In the genomic region with DNA sequence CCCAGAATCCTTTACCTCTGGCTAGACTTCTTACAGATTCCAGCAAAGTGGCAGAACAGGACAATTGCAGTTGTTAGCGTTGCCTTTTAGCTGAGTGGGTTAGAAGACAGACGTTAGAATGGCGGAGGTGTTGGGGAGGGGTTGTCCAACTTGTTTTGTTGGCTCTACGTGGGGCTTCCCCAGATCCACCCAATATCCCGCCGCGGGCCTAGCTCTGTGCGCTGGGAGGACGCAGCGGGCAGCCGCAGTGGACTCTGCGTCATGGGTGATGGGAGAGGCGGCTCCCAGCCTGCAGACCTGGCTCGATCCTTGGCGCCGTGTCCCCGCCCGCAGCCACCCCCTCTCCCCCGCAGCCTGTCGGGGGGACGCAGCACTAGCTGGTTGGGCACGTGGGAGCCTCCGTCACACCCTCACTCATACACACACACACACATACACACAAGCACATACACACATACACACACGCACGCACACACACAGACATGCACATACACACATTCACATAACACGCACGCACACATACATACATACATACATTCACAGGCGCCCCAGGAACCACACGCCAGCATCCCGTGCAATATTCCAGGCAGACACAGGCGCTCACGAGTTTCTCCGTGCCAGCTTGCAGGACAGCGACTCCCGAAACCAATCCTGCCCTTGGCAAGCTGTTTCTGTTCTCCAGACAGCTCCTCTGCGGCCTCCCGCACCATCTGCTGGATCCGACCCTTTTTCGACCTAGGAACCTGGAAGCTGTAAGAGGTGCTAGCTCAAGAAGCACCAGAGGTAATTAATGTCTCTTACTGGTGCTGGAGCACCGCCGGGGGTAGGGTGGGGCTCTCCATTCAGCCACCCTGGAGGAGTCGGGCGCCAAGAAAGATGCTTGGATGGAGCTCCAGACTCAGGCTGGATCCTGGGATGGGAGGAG, we compare ENCODE assay signal across 8 mouse cellular contexts. TPM values are rescaled to one million over a fixed set of nuclear protein-coding genes. Genes with fewer than 3 reads are reported as not detected.
DNase-seq lines count a peak whose midpoint lies in the region; ATAC-seq and TF ChIP-seq lines count a peak whose summit lies in the region.

Gene Slc6a15, plus strand, starts transcription at position 413 of the 925 bp plus-strand sequence.

- peak; percentile 78 for ATAC-seq in forebrain, embryonic 11.5 days (replicated peaks; ENCODE audit: low FRiP score)
- peak; percentile 82 for ATAC-seq in intestine, embryonic 15.5 days
- peak; percentile 91 for ATAC-seq in midbrain, embryonic 13.5 days

- H3K36me3 ChIP-seq in forebrain, embryonic 11.5 days (ENCODE audit: control insufficient read depth, insufficient read depth, low read length) = no peaks in the 10 kb centered on the region
- H3K36me3 ChIP-seq in intestine, embryonic 15.5 days = no peaks in the 10 kb centered on the region
- no peaks in the 10 kb centered on the region for H3K36me3 ChIP-seq in midbrain, embryonic 13.5 days

- H3K27me3 ChIP-seq in forebrain, embryonic 11.5 days (ENCODE audit: control insufficient read depth, insufficient read depth, low read length) = no peaks in the 10 kb centered on the region
- peaks cover 5% of the 10 kb centered on the region for H3K27me3 ChIP-seq in intestine, embryonic 15.5 days (replicated peaks)
- H3K27me3 ChIP-seq in midbrain, embryonic 13.5 days = no peaks in the 10 kb centered on the region

- no peak for TF ChIP-seq POLR2A in brain, embryonic 14.5 days (IDR thresholded peaks at IDR 0.05; ENCODE audit: borderline replicate concordance, extremely low read depth, insufficient read depth, insufficient read length, poor library complexity, severe bottlenecking)

- DNase-seq in R1 (ENCODE audit: low read depth, low spot score) = peak; percentile 70
- peak; percentile 87 for DNase-seq in brain, embryonic 14.5 days (ENCODE audit: low read depth)
- peak; percentile 76 for DNase-seq in forebrain, embryonic 11.5 days (ENCODE audit: low spot score)
- peak; percentile 57 to 75 for DNase-seq in left cerebral cortex, postnatal 14 days (ENCODE audit: low spot score in 2 of 2)
- peak; percentile 47 for DNase-seq in telencephalon, adult 2 months (ENCODE audit: low read depth, low spot score)
- no peak for DNase-seq in gastrocnemius, postnatal 25 days

- intact Hi-C loops in left cerebral cortex, postnatal 14 days (cut with DNase I) = no loop called here

- H3K9ac ChIP-seq in forebrain, embryonic 11.5 days (ENCODE audit: low read length) = peak within 1 kb of the TSS; percentile 65
- H3K9ac ChIP-seq in intestine, embryonic 15.5 days = peak within 1 kb of the TSS; percentile 35
- peak within 1 kb of the TSS; percentile 77 for H3K9ac ChIP-seq in midbrain, embryonic 13.5 days (replicated peaks)

- peak within 1 kb of the TSS; percentile 57 for H3K4me3 ChIP-seq in forebrain, embryonic 11.5 days (ENCODE audit: low read depth, low read length)
- peak within 1 kb of the TSS; percentile 51 for H3K4me3 ChIP-seq in intestine, embryonic 15.5 days (replicated peaks)
- H3K4me3 ChIP-seq in midbrain, embryonic 13.5 days (replicated peaks) = peak within 1 kb of the TSS; percentile 69

- no peaks in the 10 kb centered on the region for H3K9me3 ChIP-seq in forebrain, embryonic 11.5 days (ENCODE audit: control insufficient read depth, low read length)
- no peaks in the 10 kb centered on the region for H3K9me3 ChIP-seq in intestine, embryonic 15.5 days
- no peaks in the 10 kb centered on the region for H3K9me3 ChIP-seq in midbrain, embryonic 13.5 days

- H3K27ac ChIP-seq in forebrain, embryonic 11.5 days (ENCODE audit: low read depth, low read length) = peak within 1 kb of the TSS; percentile 46; the same call in 1 of the 2 replicates
- no peak within 1 kb of the TSS for H3K27ac ChIP-seq in intestine, embryonic 15.5 days
- H3K27ac ChIP-seq in midbrain, embryonic 13.5 days = peak within 1 kb of the TSS; percentile 68

- no peak for TF ChIP-seq CTCF in brain, embryonic 14.5 days (IDR thresholded peaks at IDR 0.05; ENCODE audit: borderline replicate concordance, extremely low read depth, insufficient read depth, insufficient read length)

- under 1% methylated on average over 43 of the region's 43 CpGs for WGBS in forebrain, embryonic 11.5 days
- under 1% methylated on average over 43 of the region's 43 CpGs for whole genome bisulfite sequencing in intestine, embryonic 15.5 days
- under 1% methylated on average over 43 of the region's 43 CpGs for WGBS in midbrain, embryonic 13.5 days

- peak within 1 kb of the TSS; percentile 94 for H3K4me2 ChIP-seq in forebrain, embryonic 11.5 days (ENCODE audit: low read depth, low read length, severe bottlenecking)
- H3K4me2 ChIP-seq in intestine, embryonic 15.5 days (replicated peaks) = peak within 1 kb of the TSS; percentile 96
- H3K4me2 ChIP-seq in midbrain, embryonic 13.5 days (replicated peaks) = peak within 1 kb of the TSS; percentile 90

- H3K4me1 ChIP-seq in forebrain, embryonic 11.5 days (replicated peaks; ENCODE audit: control insufficient read depth, insufficient read depth, low read length) = no peaks in the 10 kb centered on the region
- H3K4me1 ChIP-seq in intestine, embryonic 15.5 days (replicated peaks) = peaks cover 13% of the 10 kb centered on the region
- H3K4me1 ChIP-seq in midbrain, embryonic 13.5 days (replicated peaks) = 0 out of 2 replicates have a peak, but pooled peaks cover 4% of the 10 kb centered on the region

RNA-seq across cellular contexts. Expression of gene Slc6a15, which starts in this region (rescaled TPM):
- 34.4 and 48.0 TPM in 2 replicates for polyA plus RNA-seq in brain, embryonic 14.5 days (2012; rRNA removed)
- polyA plus RNA-seq in forebrain, embryonic 11.5 days (2014; fragmentation: Nextera tagmentation; extraction: Ambion mirVana) = 15.3 and 17.1 TPM in 2 replicates
- polyA plus RNA-seq in intestine, embryonic 15.5 days (2015; fragmentation: Nextera tagmentation; extraction: Ambion mirVana) = 5.2 and 6.1 TPM in 2 replicates
- 10 to 100 TPM; 59.7 to 70.7 TPM for total RNA-seq in left cerebral cortex, postnatal 14 days (2021)
- 25.6 and 27.6 TPM in 2 replicates for polyA plus RNA-seq in midbrain, embryonic 13.5 days (2015; fragmentation: Nextera tagmentation; extraction: Ambion mirVana)
- total RNA-seq in gastrocnemius, postnatal 25 days (2021) = under 1 TPM; 0.08 to 0.23 TPM

Comparison
In these comparisons a context has a peak if more than half of its experiments do, and no peak if none do; other contexts are left out.
1. RNA of gene Slc6a15 (total RNA-seq): 59.7 to 70.7 TPM in left cerebral cortex, postnatal 14 days; 0.08 to 0.23 TPM in gastrocnemius, postnatal 25 days; every median in the first group is over 10 times any median in the second.
2. Peak in every context shown above with its lines, with median percentiles within 50 percentile points of each other: ATAC-seq, H3K4me2 ChIP-seq, H3K4me3 ChIP-seq and H3K9ac ChIP-seq.